Mouse (Mus musculus) hindbrain, embryonic 12.5 days (tissue): Measurements from ENCODE around the gene Top1. TPM values are rescaled to one million over a fixed set of nuclear protein-coding genes. Genes with fewer than 3 reads are reported as not detected.

ENCODE experiments used
- ATAC-seq: fragments of 200-750 bp; cut with Nextera tagmentation; 2 replicates; pipeline ENCODE4 v1.8.0; 2017; ENCODE audit warnings: moderate TSS enrichment; ENCODE audit not compliant: low FRiP score
- H3K27ac ChIP-seq: fragments of 300-500 bp; sonication (generic); 2 replicates; pipeline ENCODE4 v1.5.1; 2016; ENCODE audit warnings: mild to moderate bottlenecking
- H3K27me3 ChIP-seq: fragments of 300-500 bp; sonication (generic); 2 replicates; pipeline ENCODE4 v1.6.1; 2016; ENCODE audit warnings: mild to moderate bottlenecking
- H3K36me3 ChIP-seq: fragments of 300-500 bp; sonication (generic); 2 replicates; pipeline ENCODE4 v1.6.1; 2016; ENCODE audit warnings: mild to moderate bottlenecking
- H3K4me1 ChIP-seq: fragments of 300-500 bp; sonication (generic); 2 replicates; pipeline ENCODE4 v1.6.1; 2016
- H3K4me2 ChIP-seq: fragments of 300-500 bp; sonication (generic); replicated peaks from 2 replicates; pipeline ENCODE4 v1.6.1; 2016; ENCODE audit warnings: mild to moderate bottlenecking
- H3K4me3 ChIP-seq: fragments of 300-500 bp; sonication (generic); 2 replicates; pipeline ENCODE4 v1.5.1; 2016; ENCODE audit warnings: mild to moderate bottlenecking
- H3K9ac ChIP-seq: fragments of 300-500 bp; sonication (generic); 2 replicates; pipeline ENCODE4 v1.6.1; 2016; ENCODE audit warnings: mild to moderate bottlenecking, moderate library complexity
- H3K9me3 ChIP-seq: fragments of 300-500 bp; sonication (generic); replicated peaks from 2 replicates; pipeline ENCODE4 v1.6.1; 2016; ENCODE audit warnings: mild to moderate bottlenecking
- WGBS: fragments of 180-500 bp; shearing (Covaris S2); methylation state at CpG from one replicate; pipeline ENCODE4 v1.1.7; 2016; 5-methylcytosine and 5-hydroxymethylcytosine counted together
- polyA plus RNA-seq: library from polyadenylated mRNA; unstranded; fragments of >200 nt; fragmentation: Nextera tagmentation; extraction: Ambion mirVana; gene quantifications from 2 replicates; pipeline ENCODE4 v1.2.1, GENCODE M21; 2016

The Top1 gene
- polyA plus RNA-seq, 1 experiment from 2014 or later, result 122 TPM

GRCm38 (mm10) chr2:160739647-160740356, 94.1 kb downstream of the Top1 start:
- 60% methylated on average over 2 of the region's 2 CpGs for WGBS
- Histone ChIP-seq H3K4me2 (no peak overlapping the region), H3K36me3 (peaks cover 45% of the 10 kb centered on the region), H3K27me3 (no peaks in the 10 kb centered on the region), H3K9ac (no peak overlapping the region), H3K4me1 (peaks cover 71% of the 10 kb centered on the region), H3K4me3 (no peak overlapping the region), H3K9me3 (no peaks in the 10 kb centered on the region), H3K27ac (0 out of 2 replicates have a peak overlapping the region, but pooled peaks have one; percentile 46)
- ATAC-seq, result no peak

DNA sequence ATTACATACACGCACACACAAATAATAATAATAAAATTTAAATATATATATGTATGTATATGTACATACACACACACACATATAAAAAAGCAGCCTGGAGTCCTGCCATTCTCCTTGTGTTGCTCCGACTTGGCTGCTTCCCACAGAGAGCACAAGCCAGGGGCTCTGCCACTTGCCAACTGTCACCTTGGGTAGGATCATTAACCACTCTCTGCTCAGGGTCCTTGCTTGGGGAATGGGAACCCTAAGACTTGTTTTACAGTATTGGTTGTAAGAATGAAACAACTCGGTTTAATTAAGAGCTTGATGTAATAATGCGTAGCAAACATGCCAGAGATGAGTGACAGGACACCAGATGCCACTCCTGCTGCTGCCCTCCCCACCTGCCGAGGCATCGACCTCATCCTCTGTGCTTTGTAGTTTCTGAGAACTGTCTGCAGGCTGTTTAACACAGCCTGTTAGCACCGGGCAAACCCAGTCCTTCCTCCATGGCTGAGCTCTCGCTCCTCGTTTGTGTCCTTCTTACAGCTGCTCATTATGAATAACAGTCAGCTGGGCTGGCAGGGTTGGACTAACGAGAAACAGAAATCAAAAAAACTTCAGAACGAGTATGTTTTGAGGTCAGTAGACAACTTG, 95.0 kb downstream of the Top1 start:
- H3K9me3 ChIP-seq, result no peaks in the 10 kb centered on the region
- H3K4me2 ChIP-seq, result no peak overlapping the region
- H3K36me3 ChIP-seq, result peaks cover 43% of the 10 kb centered on the region
- WGBS, result 64% methylated on average over 11 of the region's 11 CpGs
- H3K4me3 ChIP-seq, result no peak overlapping the region
- no peak overlapping the region; the same call in 1 of the 2 replicates for H3K27ac ChIP-seq
- no peaks in the 10 kb centered on the region for H3K27me3 ChIP-seq
- H3K4me1 ChIP-seq, result peaks cover 62% of the 10 kb centered on the region
- no peak overlapping the region for H3K9ac ChIP-seq
- ATAC-seq, result no peak

DNA sequence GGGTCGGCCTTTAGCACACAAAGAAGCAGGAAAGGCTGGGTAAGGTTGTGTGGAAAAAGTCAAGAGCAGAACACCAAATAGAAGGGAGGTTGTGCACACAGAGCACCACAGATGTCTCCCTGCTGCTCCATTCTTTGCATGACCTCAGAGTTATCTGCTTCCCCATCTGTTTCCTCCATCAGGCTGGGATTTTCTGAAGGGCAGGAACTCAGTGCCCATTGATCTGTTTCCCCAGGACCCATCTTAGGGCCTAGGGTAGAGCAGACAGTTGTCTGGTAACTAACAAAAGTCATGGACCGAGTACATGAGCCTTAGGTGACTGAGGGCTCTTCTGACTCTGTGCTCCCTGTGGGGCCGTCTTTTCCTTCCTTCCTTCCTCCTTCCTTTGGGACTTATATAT, 95.9 kb downstream of the Top1 start:
- H3K4me1 ChIP-seq, result peaks cover 53% of the 10 kb centered on the region
- no peak overlapping the region for H3K4me2 ChIP-seq
- no peak for ATAC-seq
- H3K9ac ChIP-seq, result no peak overlapping the region
- no peak overlapping the region for H3K4me3 ChIP-seq
- no peaks in the 10 kb centered on the region for H3K9me3 ChIP-seq
- no peak overlapping the region for H3K27ac ChIP-seq
- WGBS, result 72% methylated on average over 3 of the region's 3 CpGs
- H3K27me3 ChIP-seq, result no peaks in the 10 kb centered on the region
- H3K36me3 ChIP-seq, result peaks cover 41% of the 10 kb centered on the region

DNA sequence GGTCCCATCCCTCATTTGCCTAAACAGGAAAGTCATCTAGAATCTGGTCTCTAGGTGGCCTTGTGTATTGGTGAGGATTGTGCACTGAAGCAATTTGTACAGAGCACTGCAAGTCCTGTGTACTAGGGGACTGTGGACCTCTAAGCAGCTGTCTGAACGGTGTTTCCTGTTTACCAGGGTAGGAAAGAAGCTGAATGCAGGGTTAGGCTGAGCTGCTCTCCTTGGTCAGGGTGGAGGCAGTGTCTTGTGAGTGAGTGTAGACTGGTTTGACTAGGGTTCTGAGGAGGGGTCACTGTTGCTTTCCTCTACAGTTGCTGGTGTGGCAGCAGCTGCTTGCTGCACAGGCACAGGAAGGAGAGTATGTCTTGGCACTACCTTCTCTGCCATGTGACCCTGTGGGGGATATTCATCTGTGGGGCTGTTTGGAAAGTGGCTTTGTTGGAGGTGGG, 96.5 kb downstream of the Top1 start:
- WGBS, result 71% methylated on average over 1 of the region's 1 CpGs
- H3K27ac ChIP-seq, result no peak overlapping the region
- no peaks in the 10 kb centered on the region for H3K27me3 ChIP-seq
- H3K9me3 ChIP-seq, result no peaks in the 10 kb centered on the region
- H3K4me3 ChIP-seq, result no peak overlapping the region
- no peak overlapping the region for H3K9ac ChIP-seq
- peaks cover 47% of the 10 kb centered on the region for H3K4me1 ChIP-seq
- no peak for ATAC-seq
- no peak overlapping the region for H3K4me2 ChIP-seq
- H3K36me3 ChIP-seq, result peaks cover 40% of the 10 kb centered on the region

DNA sequence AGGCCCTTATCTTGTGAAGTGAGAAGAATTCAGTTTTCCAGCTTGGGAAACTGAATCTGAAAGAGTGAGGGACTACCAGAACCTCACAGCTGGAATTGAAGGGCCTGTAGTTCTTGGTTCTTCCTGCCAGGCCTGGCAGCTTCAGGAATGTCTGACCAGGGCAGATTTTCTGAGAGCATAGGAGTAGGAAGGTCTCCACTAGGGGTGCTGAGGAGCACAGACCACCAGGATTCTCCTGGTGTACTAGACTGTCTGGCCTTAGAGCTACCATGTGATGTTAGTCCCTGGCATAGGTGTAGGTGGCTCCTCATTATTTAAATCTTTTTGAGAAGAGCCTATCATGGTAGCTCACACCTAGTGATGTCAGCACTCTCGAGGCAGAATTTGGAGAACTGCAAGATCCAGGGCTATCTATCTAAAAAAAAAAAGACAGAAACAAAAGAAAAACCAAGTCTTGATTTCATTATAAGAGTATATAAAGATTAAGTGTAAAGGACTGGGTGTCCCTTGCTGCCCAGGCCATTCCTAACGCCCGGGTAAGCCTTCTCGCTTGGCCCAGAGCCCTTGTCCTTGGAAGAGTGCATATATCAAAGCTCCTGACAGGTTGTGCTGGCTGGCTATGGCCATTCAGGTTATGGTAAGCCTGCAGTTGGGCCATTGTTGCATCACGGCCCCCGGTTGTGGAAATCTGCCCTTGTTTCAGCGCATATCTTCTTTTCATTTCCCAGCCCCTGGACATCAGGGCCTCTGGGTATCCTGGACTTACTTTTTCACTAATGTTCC, 98.5 kb downstream of the Top1 start:
- H3K4me1 ChIP-seq, result peaks cover 34% of the 10 kb centered on the region
- no peak for ATAC-seq
- no peaks in the 10 kb centered on the region for H3K27me3 ChIP-seq
- H3K36me3 ChIP-seq, result peaks cover 53% of the 10 kb centered on the region
- H3K4me2 ChIP-seq, result no peak overlapping the region
- H3K9ac ChIP-seq, result no peak overlapping the region
- WGBS, result 93% methylated on average over 7 of the region's 7 CpGs
- no peak overlapping the region for H3K27ac ChIP-seq
- no peaks in the 10 kb centered on the region for H3K9me3 ChIP-seq
- H3K4me3 ChIP-seq, result no peak overlapping the region

GRCm38 (mm10) chr2:160744823-160745210, 99.1 kb downstream of the Top1 start:
- 89% methylated on average over 5 of the region's 5 CpGs for WGBS
- Histone ChIP-seq H3K9ac (no peak overlapping the region), H3K27ac (no peak overlapping the region), H3K4me2 (no peak overlapping the region), H3K9me3 (no peaks in the 10 kb centered on the region), H3K4me3 (no peak overlapping the region), H3K27me3 (no peaks in the 10 kb centered on the region), H3K36me3 (peaks cover 54% of the 10 kb centered on the region), H3K4me1 (peaks cover 28% of the 10 kb centered on the region)
- ATAC-seq, result no peak

DNA sequence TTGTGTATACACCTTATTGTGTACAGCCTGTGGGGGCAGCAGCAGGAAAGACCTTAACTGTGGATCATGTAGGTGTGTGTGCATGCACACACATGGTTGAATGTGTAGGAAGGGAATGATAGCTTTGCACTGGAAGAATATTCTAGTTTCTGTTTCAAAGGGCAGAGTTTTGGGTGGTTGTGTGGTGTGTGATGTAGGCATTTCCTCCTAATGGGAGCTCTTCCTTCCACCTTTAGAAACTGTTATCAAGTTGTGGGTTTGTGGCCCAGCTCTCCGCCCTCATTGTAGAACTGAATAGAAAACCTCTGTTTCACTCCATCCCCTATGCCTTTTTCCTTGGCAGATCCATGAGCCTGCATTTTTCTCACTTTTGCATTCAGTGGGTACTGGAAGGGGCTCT, 99.8 kb downstream of the Top1 start:
- Histone ChIP-seq H3K36me3 (peaks cover 60% of the 10 kb centered on the region), H3K4me2 (no peak overlapping the region), H3K4me3 (no peak overlapping the region), H3K27ac (no peak overlapping the region), H3K27me3 (no peaks in the 10 kb centered on the region), H3K9me3 (no peaks in the 10 kb centered on the region), H3K4me1 (peaks cover 22% of the 10 kb centered on the region), H3K9ac (no peak overlapping the region)
- no peak for ATAC-seq
- 95% methylated on average over 1 of the region's 1 CpGs for WGBS

- H3K36me3 ChIP-seq, result peaks cover 68% of the 10 kb centered on the region
- 96% methylated on average over 5 of the region's 5 CpGs for WGBS
- no peak overlapping the region for H3K27ac ChIP-seq
- H3K4me3 ChIP-seq, result no peak overlapping the region
- no peaks in the 10 kb centered on the region for H3K9me3 ChIP-seq
- H3K27me3 ChIP-seq, result no peaks in the 10 kb centered on the region
- no peak overlapping the region for H3K4me2 ChIP-seq
- ATAC-seq, result no peak
- H3K4me1 ChIP-seq, result peaks cover 10% of the 10 kb centered on the region
- no peak overlapping the region for H3K9ac ChIP-seq
These were observed 100.9 kb downstream of the Top1 start for GRCm38 (mm10) chr2:160746637-160747036.

- peaks cover 7% of the 10 kb centered on the region for H3K4me1 ChIP-seq
- no peaks in the 10 kb centered on the region for H3K9me3 ChIP-seq
- H3K27ac ChIP-seq, result no peak overlapping the region
- no peak overlapping the region for H3K4me3 ChIP-seq
- H3K9ac ChIP-seq, result no peak overlapping the region
- WGBS, result 95% methylated on average over 10 of the region's 10 CpGs
- H3K4me2 ChIP-seq, result no peak overlapping the region
- ATAC-seq, result no peak
- peaks cover 69% of the 10 kb centered on the region for H3K36me3 ChIP-seq
- H3K27me3 ChIP-seq, result no peaks in the 10 kb centered on the region
These were observed 101.4 kb downstream of the Top1 start for GRCm38 (mm10) chr2:160747075-160747474.

GRCm38 (mm10) chr2:160756583-160757203, 111.0 kb downstream of the Top1 start:
- no peak for ATAC-seq
- H3K4me2 ChIP-seq, result no peak overlapping the region
- H3K27me3 ChIP-seq, result no peaks in the 10 kb centered on the region
- 90% methylated on average over 6 of the region's 6 CpGs for WGBS
- no peak overlapping the region for H3K27ac ChIP-seq
- no peaks in the 10 kb centered on the region for H3K4me1 ChIP-seq
- no peak overlapping the region for H3K9ac ChIP-seq
- no peaks in the 10 kb centered on the region for H3K9me3 ChIP-seq
- H3K4me3 ChIP-seq, result no peak overlapping the region
- peaks cover 100% of the 10 kb centered on the region for H3K36me3 ChIP-seq

GRCm38 (mm10) chr2:160760433-160761184, 114.9 kb downstream of the Top1 start:
- Histone ChIP-seq H3K36me3 (peaks cover 93% of the 10 kb centered on the region), H3K9ac (no peak overlapping the region), H3K9me3 (no peaks in the 10 kb centered on the region), H3K27ac (no peak overlapping the region), H3K27me3 (no peaks in the 10 kb centered on the region), H3K4me1 (no peaks in the 10 kb centered on the region), H3K4me3 (no peak overlapping the region), H3K4me2 (no peak overlapping the region)
- WGBS, result 91% methylated on average over 9 of the region's 9 CpGs
- no peak for ATAC-seq
